Mouse (Mus musculus): ENCODE data around the gene Fgd4. TPM values are rescaled to one million over a fixed set of nuclear protein-coding genes. Genes with fewer than 3 reads are reported as not detected.

Gene Fgd4
- polyA plus RNA-seq (2015; fragmentation: Nextera tagmentation; extraction: Ambion mirVana), result 4.9 and 5.0 TPM in 2 replicates

- H3K36me3 ChIP-seq, result no peaks in the 10 kb centered on the region
These were observed at the start of gene Fgd4 for GRCm38 (mm10) chr16:16600461-16600860. Gene Fgd4 (minus strand): TSS chr16:16600549.

GRCm38 (mm10) chr16:16645148-16645547 lies 44.8 kb upstream of the Fgd4 start:
- H3K36me3 ChIP-seq, result no peaks in the 10 kb centered on the region
- H3K9me3 ChIP-seq (replicated peaks), result no peaks in the 10 kb centered on the region
- H3K9ac ChIP-seq, result no peak overlapping the region
- WGBS, result 88% methylated on average over 1 of the region's 1 CpGs
- no peak for ATAC-seq (ENCODE audit: insufficient number of reproducible peaks, low FRiP score, low TSS enrichment, low read depth)
- no peak overlapping the region for H3K4me2 ChIP-seq (replicated peaks)
- H3K4me3 ChIP-seq (replicated peaks), result no peak overlapping the region
- H3K27ac ChIP-seq (replicated peaks), result no peak overlapping the region
- H3K4me1 ChIP-seq, result no peaks in the 10 kb centered on the region
- H3K27me3 ChIP-seq, result no peaks in the 10 kb centered on the region

More at GRCm38 (mm10) chr16:16600461-16600860, at the start of gene Fgd4:
- no peaks in the 10 kb centered on the region for H3K27me3 ChIP-seq
- H3K4me3 ChIP-seq (replicated peaks), result peak within 1 kb of the TSS; percentile 73
- peak within 1 kb of the TSS; percentile 97 for H3K4me2 ChIP-seq (replicated peaks)
- H3K9me3 ChIP-seq (replicated peaks), result no peaks in the 10 kb centered on the region
- H3K27ac ChIP-seq (replicated peaks), result no peak within 1 kb of the TSS; the same call in 1 of the 2 replicates
- peaks cover 4% of the 10 kb centered on the region for H3K4me1 ChIP-seq
- peak within 1 kb of the TSS; percentile 55 for H3K9ac ChIP-seq
- no peak for ATAC-seq (ENCODE audit: insufficient number of reproducible peaks, low FRiP score, low TSS enrichment, low read depth)
- WGBS, result 43% methylated on average over 5 of the region's 5 CpGs

GRCm38 (mm10) chr16:16633730-16634129 lies 33.4 kb upstream of the Fgd4 start:
- Histone ChIP-seq H3K36me3 (no peaks in the 10 kb centered on the region), H3K9me3 (replicated peaks) (no peaks in the 10 kb centered on the region), H3K27me3 (no peaks in the 10 kb centered on the region), H3K4me3 (replicated peaks) (no peak overlapping the region), H3K9ac (no peak overlapping the region), H3K27ac (replicated peaks) (no peak overlapping the region), H3K4me1 (no peaks in the 10 kb centered on the region), H3K4me2 (replicated peaks) (no peak overlapping the region)
- no peak for ATAC-seq (ENCODE audit: insufficient number of reproducible peaks, low FRiP score, low TSS enrichment, low read depth)

- Histone ChIP-seq H3K36me3 (no peaks in the 10 kb centered on the region), H3K9ac (peak overlapping the region; percentile 55), H3K9me3 (replicated peaks) (no peaks in the 10 kb centered on the region), H3K4me1 (peaks cover 4% of the 10 kb centered on the region), H3K4me3 (replicated peaks) (peak overlapping the region; percentile 73), H3K4me2 (replicated peaks) (peak overlapping the region; percentile 97), H3K27ac (replicated peaks) (no peak overlapping the region; the same call in 1 of the 2 replicates), H3K27me3 (no peaks in the 10 kb centered on the region)
- under 1% methylated on average over 77 of the region's 77 CpGs for WGBS
- ATAC-seq (ENCODE audit: insufficient number of reproducible peaks, low FRiP score, low TSS enrichment, low read depth), result peak; percentile 88
These were observed 555 bp downstream of the Fgd4 start for GRCm38 (mm10) chr16:16599586-16600401.

- ATAC-seq (ENCODE audit: insufficient number of reproducible peaks, low FRiP score, low TSS enrichment, low read depth), result no peak
- Histone ChIP-seq H3K4me1 (peaks cover 4% of the 10 kb centered on the region), H3K9me3 (replicated peaks) (no peaks in the 10 kb centered on the region), H3K36me3 (no peaks in the 10 kb centered on the region), H3K27ac (replicated peaks) (no peak overlapping the region), H3K4me3 (replicated peaks) (no peak overlapping the region), H3K4me2 (replicated peaks) (no peak overlapping the region), H3K9ac (no peak overlapping the region), H3K27me3 (no peaks in the 10 kb centered on the region)
These were observed 3.8 kb downstream of the Fgd4 start for GRCm38 (mm10) chr16:16596582-16596981.

GRCm38 (mm10) chr16:16592622-16593021 lies 7.7 kb downstream of the Fgd4 start:
- no peak for ATAC-seq (ENCODE audit: insufficient number of reproducible peaks, low FRiP score, low TSS enrichment, low read depth)
- H3K9ac ChIP-seq, result no peak overlapping the region
- H3K4me1 ChIP-seq, result no peaks in the 10 kb centered on the region
- no peak overlapping the region for H3K4me2 ChIP-seq (replicated peaks)
- no peaks in the 10 kb centered on the region for H3K9me3 ChIP-seq (replicated peaks)
- H3K27me3 ChIP-seq, result no peaks in the 10 kb centered on the region
- no peaks in the 10 kb centered on the region for H3K36me3 ChIP-seq
- H3K27ac ChIP-seq (replicated peaks), result no peak overlapping the region
- H3K4me3 ChIP-seq (replicated peaks), result no peak overlapping the region

GRCm38 (mm10) chr16:16584409-16585032 lies 15.8 kb downstream of the Fgd4 start:
- no peaks in the 10 kb centered on the region for H3K36me3 ChIP-seq
- H3K9ac ChIP-seq, result no peak overlapping the region
- no peaks in the 10 kb centered on the region for H3K27me3 ChIP-seq
- 70% methylated on average over 4 of the region's 4 CpGs for WGBS
- H3K27ac ChIP-seq (replicated peaks), result no peak overlapping the region
- no peak overlapping the region for H3K4me2 ChIP-seq (replicated peaks)
- no peak for ATAC-seq (ENCODE audit: insufficient number of reproducible peaks, low FRiP score, low TSS enrichment, low read depth)
- H3K9me3 ChIP-seq (replicated peaks), result no peaks in the 10 kb centered on the region
- no peaks in the 10 kb centered on the region for H3K4me1 ChIP-seq
- H3K4me3 ChIP-seq (replicated peaks), result no peak overlapping the region

GRCm38 (mm10) chr16:16576556-16576955 lies 23.8 kb downstream of the Fgd4 start:
- Histone ChIP-seq H3K36me3 (no peaks in the 10 kb centered on the region), H3K9me3 (replicated peaks) (no peaks in the 10 kb centered on the region), H3K4me2 (replicated peaks) (no peak overlapping the region), H3K9ac (no peak overlapping the region), H3K4me3 (replicated peaks) (no peak overlapping the region), H3K4me1 (no peaks in the 10 kb centered on the region), H3K27ac (replicated peaks) (no peak overlapping the region), H3K27me3 (no peaks in the 10 kb centered on the region)
- ATAC-seq (ENCODE audit: insufficient number of reproducible peaks, low FRiP score, low TSS enrichment, low read depth), result no peak

GRCm38 (mm10) chr16:16574508-16574907 lies 25.8 kb downstream of the Fgd4 start:
- no peaks in the 10 kb centered on the region for H3K36me3 ChIP-seq
- no peak overlapping the region for H3K27ac ChIP-seq (replicated peaks)
- no peaks in the 10 kb centered on the region for H3K27me3 ChIP-seq
- H3K4me2 ChIP-seq (replicated peaks), result no peak overlapping the region
- ATAC-seq (ENCODE audit: insufficient number of reproducible peaks, low FRiP score, low TSS enrichment, low read depth), result no peak
- H3K9me3 ChIP-seq (replicated peaks), result no peaks in the 10 kb centered on the region
- H3K4me3 ChIP-seq (replicated peaks), result no peak overlapping the region
- H3K9ac ChIP-seq, result no peak overlapping the region
- no peaks in the 10 kb centered on the region for H3K4me1 ChIP-seq

GRCm38 (mm10) chr16:16573167-16573566 lies 27.2 kb downstream of the Fgd4 start:
- no peak overlapping the region for H3K4me2 ChIP-seq (replicated peaks)
- H3K4me1 ChIP-seq, result no peaks in the 10 kb centered on the region
- H3K9ac ChIP-seq, result no peak overlapping the region
- H3K36me3 ChIP-seq, result no peaks in the 10 kb centered on the region
- H3K4me3 ChIP-seq (replicated peaks), result no peak overlapping the region
- ATAC-seq (ENCODE audit: insufficient number of reproducible peaks, low FRiP score, low TSS enrichment, low read depth), result no peak
- no peaks in the 10 kb centered on the region for H3K27me3 ChIP-seq
- H3K9me3 ChIP-seq (replicated peaks), result no peaks in the 10 kb centered on the region
- H3K27ac ChIP-seq (replicated peaks), result no peak overlapping the region
- WGBS, result 90% methylated on average over 1 of the region's 1 CpGs

- ATAC-seq (ENCODE audit: insufficient number of reproducible peaks, low FRiP score, low TSS enrichment, low read depth), result no peak
- Histone ChIP-seq H3K4me1 (no peaks in the 10 kb centered on the region), H3K4me3 (replicated peaks) (no peak overlapping the region), H3K27ac (replicated peaks) (no peak overlapping the region), H3K36me3 (no peaks in the 10 kb centered on the region), H3K4me2 (replicated peaks) (no peak overlapping the region), H3K27me3 (no peaks in the 10 kb centered on the region), H3K9ac (no peak overlapping the region), H3K9me3 (replicated peaks) (no peaks in the 10 kb centered on the region)
- 57% methylated on average over 3 of the region's 3 CpGs for WGBS
These were observed 29.0 kb downstream of the Fgd4 start for GRCm38 (mm10) chr16:16571356-16571755.

GRCm38 (mm10) chr16:16566786-16567185 lies 33.6 kb downstream of the Fgd4 start:
- Histone ChIP-seq H3K4me1 (no peaks in the 10 kb centered on the region), H3K9me3 (replicated peaks) (no peaks in the 10 kb centered on the region), H3K4me3 (replicated peaks) (no peak overlapping the region), H3K27ac (replicated peaks) (no peak overlapping the region), H3K4me2 (replicated peaks) (no peak overlapping the region), H3K27me3 (no peaks in the 10 kb centered on the region), H3K9ac (no peak overlapping the region), H3K36me3 (no peaks in the 10 kb centered on the region)
- ATAC-seq (ENCODE audit: insufficient number of reproducible peaks, low FRiP score, low TSS enrichment, low read depth), result no peak
- WGBS, result 29% methylated on average over 1 of the region's 1 CpGs
